8 mouse cellular contexts compared by ENCODE assay signal in the genomic region with DNA sequence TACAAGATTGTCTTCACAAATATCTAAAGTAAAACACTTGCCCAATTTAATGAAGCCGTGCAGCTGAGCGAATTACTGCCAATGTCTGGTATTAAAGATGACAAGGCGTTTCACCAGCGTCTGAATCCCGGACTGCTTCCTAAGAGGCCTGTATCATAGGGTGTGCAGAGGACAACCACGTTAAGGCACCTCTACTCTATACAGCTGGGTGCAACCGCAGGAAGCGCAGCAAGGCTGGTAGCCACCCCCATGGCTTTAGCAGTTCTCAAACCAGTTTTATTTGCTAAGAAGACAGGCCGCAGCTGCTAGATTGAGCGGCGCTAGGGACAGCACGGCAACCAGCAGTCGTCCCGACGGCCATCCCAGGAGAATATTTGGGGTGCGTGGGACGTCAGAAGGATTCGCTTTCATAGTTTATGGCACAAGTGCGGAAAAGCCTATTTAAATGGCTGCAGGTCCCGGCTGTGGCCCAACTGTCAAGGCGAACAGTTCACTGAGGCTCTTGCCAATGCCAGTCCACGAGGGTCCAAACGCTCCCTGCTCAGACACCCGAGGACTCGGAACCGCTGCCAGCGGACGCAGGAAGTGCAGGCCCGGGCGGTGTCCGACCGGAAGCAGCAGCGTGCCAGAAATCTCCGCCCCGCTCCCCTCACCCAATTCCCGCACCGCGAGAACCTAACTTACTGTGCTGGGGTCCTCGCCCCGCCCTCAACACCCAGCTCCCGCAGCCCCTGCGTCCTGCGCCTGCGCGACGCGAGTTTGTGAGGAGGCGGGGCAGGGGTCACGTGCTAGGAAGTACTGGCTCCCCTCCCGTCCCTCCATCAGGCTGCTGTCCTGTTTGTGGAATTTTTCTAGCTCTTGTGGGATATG. TPM values are rescaled to one million over a fixed set of nuclear protein-coding genes. Genes with fewer than 3 reads are reported as not detected.
DNase-seq lines count a peak whose midpoint lies in the region; ATAC-seq and TF ChIP-seq lines count a peak whose summit lies in the region.

A gene (minus strand): TSS at position 746 of the 870 bp plus-strand sequence.

- peak within 1 kb of the TSS; percentile 57 for H3K4me2 ChIP-seq in embryonic facial prominence, embryonic 14.5 days (ENCODE audit: low read depth, low read length)
- peak within 1 kb of the TSS; percentile 79 for H3K4me2 ChIP-seq in limb, embryonic 14.5 days (replicated peaks; ENCODE audit: low read depth, low read length, severe bottlenecking)
- peak within 1 kb of the TSS; percentile 56 for H3K4me2 ChIP-seq in midbrain, postnatal 0 days (ENCODE audit: low read depth, low read length, poor library complexity, severe bottlenecking)

- no peaks in the 10 kb centered on the region for H3K9me3 ChIP-seq in embryonic facial prominence, embryonic 14.5 days (ENCODE audit: control insufficient read depth, low read length)
- no peaks in the 10 kb centered on the region for H3K9me3 ChIP-seq in limb, embryonic 14.5 days (ENCODE audit: control insufficient read depth, low read length)
- H3K9me3 ChIP-seq in midbrain, postnatal 0 days (ENCODE audit: low read length): no peaks in the 10 kb centered on the region

- peak; percentile 97 for DNase-seq in 3T3-L1 (ENCODE audit: low read depth, low spot score)
- peak; percentile 91 to 95 for DNase-seq in adrenal gland, postnatal 4 days (ENCODE audit: low spot score in 2 of 2)
- peak; percentile 99 for DNase-seq in embryonic facial prominence, embryonic 14.5 days (ENCODE audit: low spot score)
- DNase-seq in heart, adult 8-10 months (ENCODE audit: low spot score): peak; percentile 98
- DNase-seq in kidney, adult 9 months: peak; percentile 99
- peak; percentile 98 for DNase-seq in limb, embryonic 14.5 days (ENCODE audit: low spot score)
- DNase-seq in midbrain, postnatal 0 days (ENCODE audit: low spot score): peak; percentile 99
- peak; percentile 90 to 92 for DNase-seq in spleen, postnatal 14 days (ENCODE audit: low spot score in 2 of 2)

- no peak for TF ChIP-seq CTCF in midbrain, postnatal 0 days (IDR thresholded peaks at IDR 0.05)

- peak; percentile 100 for ATAC-seq in embryonic facial prominence, embryonic 14.5 days (ENCODE audit: low read depth)
- ATAC-seq in limb, embryonic 14.5 days (ENCODE audit: low FRiP score, low read depth): peak; percentile 100
- ATAC-seq in midbrain, postnatal 0 days (ENCODE audit: low FRiP score): peak; percentile 100

- peak within 1 kb of the TSS; percentile 62 for H3K4me3 ChIP-seq in embryonic facial prominence, embryonic 14.5 days (ENCODE audit: low read depth, low read length)
- peak within 1 kb of the TSS; percentile 78 for H3K4me3 ChIP-seq in limb, embryonic 14.5 days (replicated peaks; ENCODE audit: low read length)
- H3K4me3 ChIP-seq in midbrain, postnatal 0 days (ENCODE audit: low read depth, low read length): peak within 1 kb of the TSS; percentile 64

- WGBS in embryonic facial prominence, embryonic 14.5 days: under 1% methylated on average over 50 of the region's 50 CpGs
- under 1% methylated on average over 50 of the region's 50 CpGs for WGBS in limb, embryonic 14.5 days
- 1% methylated on average over 43 of the region's 50 CpGs for WGBS in midbrain, postnatal 0 days

- peak within 1 kb of the TSS; percentile 89 for H3K9ac ChIP-seq in embryonic facial prominence, embryonic 14.5 days (ENCODE audit: low read depth, low read length)
- H3K9ac ChIP-seq in limb, embryonic 14.5 days (ENCODE audit: low read depth, low read length, severe bottlenecking): peak within 1 kb of the TSS; percentile 94
- H3K9ac ChIP-seq in midbrain, postnatal 0 days (replicated peaks; ENCODE audit: low read length, poor library complexity, severe bottlenecking): peak within 1 kb of the TSS; percentile 94

- peak; percentile 85; the same call in 1 of the 2 replicates for TF ChIP-seq POLR2A in limb, embryonic 14.5 days (IDR thresholded peaks at IDR 0.05; ENCODE audit: borderline replicate concordance, extremely low read depth, insufficient read depth, insufficient read length)

- peaks cover 8% of the 10 kb centered on the region; the same call in 1 of the 2 replicates for H3K4me1 ChIP-seq in embryonic facial prominence, embryonic 14.5 days (ENCODE audit: control insufficient read depth, insufficient read depth, low read length)
- H3K4me1 ChIP-seq in limb, embryonic 14.5 days (ENCODE audit: control insufficient read depth, insufficient read depth, low read length): peaks cover 4% of the 10 kb centered on the region
- no peaks in the 10 kb centered on the region for H3K4me1 ChIP-seq in midbrain, postnatal 0 days (ENCODE audit: insufficient read depth, low read length)

- H3K27me3 ChIP-seq in embryonic facial prominence, embryonic 14.5 days (replicated peaks; ENCODE audit: control insufficient read depth, insufficient read depth, low read length): no peaks in the 10 kb centered on the region
- no peaks in the 10 kb centered on the region for H3K27me3 ChIP-seq in limb, embryonic 14.5 days (ENCODE audit: control insufficient read depth, insufficient read depth, low read length)
- H3K27me3 ChIP-seq in midbrain, postnatal 0 days (ENCODE audit: insufficient read depth, low read length): no peaks in the 10 kb centered on the region

- H3K27ac ChIP-seq in embryonic facial prominence, embryonic 14.5 days (replicated peaks; ENCODE audit: low read depth, low read length): peak within 1 kb of the TSS; percentile 93
- H3K27ac ChIP-seq in limb, embryonic 14.5 days (replicated peaks; ENCODE audit: low read depth, low read length): peak within 1 kb of the TSS; percentile 94
- H3K27ac ChIP-seq in midbrain, postnatal 0 days (ENCODE audit: low read depth, low read length): peak within 1 kb of the TSS; percentile 95

- no peaks in the 10 kb centered on the region for H3K36me3 ChIP-seq in embryonic facial prominence, embryonic 14.5 days (ENCODE audit: control insufficient read depth, insufficient read depth, low read length)
- H3K36me3 ChIP-seq in limb, embryonic 14.5 days (ENCODE audit: control insufficient read depth, insufficient read depth, low read length): no peaks in the 10 kb centered on the region; the same call in 1 of the 2 replicates
- H3K36me3 ChIP-seq in midbrain, postnatal 0 days (ENCODE audit: insufficient read depth, low read length): no peaks in the 10 kb centered on the region

RNA-seq across cellular contexts. Expression of the gene that starts here (rescaled TPM):
- 10 to 100 TPM; 19.4 to 20.7 TPM for total RNA-seq in adrenal gland, postnatal 4 days (2021)
- polyA plus RNA-seq in embryonic facial prominence, embryonic 14.5 days (2014; fragmentation: Nextera tagmentation; extraction: Ambion mirVana): 16.6 and 19.3 TPM in 2 replicates
- 10 to 100 TPM; 12.0 to 18.5 (median 15.0) TPM for total RNA-seq in heart, adult 8-10 months (2022)
- 8.6 and 11.0 TPM in 2 replicates for polyA plus RNA-seq in limb, embryonic 14.5 days (2012; rRNA removed)
- polyA plus RNA-seq in limb, embryonic 14.5 days (2014; fragmentation: Nextera tagmentation; extraction: Ambion mirVana): 20.6 and 21.3 TPM in 2 replicates
- total RNA-seq in midbrain, postnatal 0 days (2014; rRNA removed): 16.7 and 18.7 TPM in 2 replicates
- 25.4 and 25.5 TPM in 2 replicates for polyA plus RNA-seq in midbrain, postnatal 0 days (2015; fragmentation: Nextera tagmentation; extraction: Ambion mirVana)

Comparison
In these comparisons a context has a peak if more than half of its experiments do, and no peak if none do; other contexts are left out.
1. Peak in every context shown above with its lines: DNase-seq, ATAC-seq, H3K4me3 ChIP-seq and H3K27ac ChIP-seq.